Mouse (Mus musculus): ENCODE results near the gene Olfr250.
"Not testable (repeated sequence)": the region's sequence is repeated elsewhere in the genome, so short reads cannot be mapped to it uniquely, and the experiment has no call there.

Olfr250 gene

GRCm38 (mm10) chr9:38366596-38366995 is at the start of gene Olfr250:
Gene Olfr250, plus strand, starts transcription at chr9:38366896.
- DNase-seq (ENCODE audit: low spot score in 2 of 2), result no peak

GRCm38 (mm10) chr9:38328760-38329159 is 37.9 kb upstream of the Olfr250 start, which contains the start of gene Olfr25:
Gene Olfr25, plus strand, starts transcription at chr9:38329060.
- no peak for DNase-seq (ENCODE audit: low spot score in 2 of 2)

GRCm38 (mm10) chr9:38348111-38348510 is 18.6 kb upstream of the Olfr250 start, which contains the start of gene Olfr898:
Gene Olfr898, plus strand, starts transcription at chr9:38348411.
- no peak for DNase-seq (ENCODE audit: low spot score in 2 of 2)

GRCm38 (mm10) chr9:38376786-38377185 is 10.1 kb downstream of the Olfr250 start, which contains the start of gene Olfr251:
Gene Olfr251, plus strand, starts transcription at chr9:38377086.
- no peak for DNase-seq (ENCODE audit: low spot score in 2 of 2)

GRCm38 (mm10) chr9:38401398-38401797 is 34.7 kb downstream of the Olfr250 start, which contains the start of gene Olfr147:
Gene Olfr147, plus strand, starts transcription at chr9:38401698.
- DNase-seq (ENCODE audit: low spot score in 2 of 2), result no peak

GRCm38 (mm10) chr9:38407502-38407901 is 40.8 kb downstream of the Olfr250 start:
- not testable (repeated sequence) for DNase-seq (ENCODE audit: low spot score in 2 of 2)

GRCm38 (mm10) chr9:38413502-38413901 is 46.8 kb downstream of the Olfr250 start:
- not testable (repeated sequence) for DNase-seq (ENCODE audit: low spot score in 2 of 2)

Data from urinary bladder, postnatal 36 days (tissue).